Mouse (Mus musculus) activated CD4-positive, CD25-positive, alpha-beta regulatory T cell, adult 4 months (primary cell): ENCODE data around the gene Smbd1. TPM values are rescaled to one million over a fixed set of nuclear protein-coding genes. Genes with fewer than 3 reads are reported as not detected.

Experiments
- ATAC-seq: one replicate; pipeline ENCODE4 v1.8.0; 2017
- polyA plus RNA-seq, 2 experiments: library from polyadenylated mRNA; unstranded; fragments of 100-300 nt; shearing (Covaris generic); gene quantifications; one replicate each; pipeline ENCODE4 v1.2.1; 2017

The Smbd1 gene
- polyA plus RNA-seq, 2 experiments from 2014 or later = not detected

DNA sequence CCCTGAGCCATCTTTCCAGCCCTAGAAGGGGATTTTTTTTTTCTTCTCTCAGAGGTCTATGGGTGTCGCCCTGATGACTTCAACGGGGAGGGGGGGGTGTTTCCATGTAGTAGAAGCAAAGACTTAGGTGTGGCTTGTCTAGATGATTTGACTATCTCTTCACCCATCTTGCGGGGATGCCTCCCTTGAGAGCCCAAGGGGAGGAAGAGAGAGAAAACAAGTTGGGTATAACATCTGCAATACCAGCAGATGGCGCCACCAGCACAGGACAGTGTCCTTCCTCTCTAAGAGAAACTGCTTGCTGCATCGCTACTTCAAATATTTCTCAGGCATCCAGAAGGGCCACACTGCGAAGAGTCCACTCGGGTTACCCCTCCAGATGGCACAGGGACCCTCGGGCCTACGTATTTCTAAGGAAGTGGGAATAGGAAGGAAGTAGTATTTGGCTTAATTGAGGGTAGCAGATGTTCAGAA, 2.6 kb upstream of the Smbd1 start:
- peak; percentile 97 for ATAC-seq

DNA sequence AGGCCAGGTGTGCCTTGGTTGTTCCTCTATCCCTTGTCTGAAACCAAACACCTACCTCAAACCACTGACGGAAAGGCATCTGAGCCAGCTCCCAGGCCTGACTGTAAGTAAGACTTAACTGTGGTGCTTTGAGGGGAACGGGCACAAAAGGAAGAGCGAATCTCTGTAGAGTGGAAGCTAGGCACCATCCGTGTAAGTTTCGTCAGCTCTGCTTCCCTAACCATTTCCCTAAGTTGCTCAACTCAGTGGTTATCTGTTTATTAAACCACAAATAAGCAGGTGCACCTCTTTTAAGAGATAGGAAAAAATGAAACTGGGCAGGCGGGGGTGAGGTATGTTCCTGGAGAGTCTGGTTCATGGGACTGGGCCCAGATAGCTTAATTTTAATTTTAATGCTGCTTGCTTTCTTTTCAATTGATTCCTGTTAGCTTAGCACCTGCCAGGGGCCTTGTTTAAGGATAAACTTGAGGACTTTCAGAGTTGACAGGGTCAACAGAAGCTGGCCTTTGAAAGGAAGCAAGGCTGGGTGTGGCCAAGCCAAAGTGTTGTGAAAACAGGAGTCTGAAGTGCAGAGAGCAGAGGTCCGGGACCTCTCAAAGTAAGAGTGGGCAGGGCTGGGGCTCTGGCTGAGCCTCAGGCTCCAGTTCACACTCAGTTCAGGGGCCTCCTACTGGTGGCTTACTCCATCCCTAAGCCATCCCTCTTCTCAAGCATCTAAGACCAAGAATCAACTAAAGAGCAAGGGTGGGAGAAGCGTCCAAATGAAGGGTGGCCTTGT, 2.7 kb downstream of the Smbd1 start:
- ATAC-seq = no peak

DNA sequence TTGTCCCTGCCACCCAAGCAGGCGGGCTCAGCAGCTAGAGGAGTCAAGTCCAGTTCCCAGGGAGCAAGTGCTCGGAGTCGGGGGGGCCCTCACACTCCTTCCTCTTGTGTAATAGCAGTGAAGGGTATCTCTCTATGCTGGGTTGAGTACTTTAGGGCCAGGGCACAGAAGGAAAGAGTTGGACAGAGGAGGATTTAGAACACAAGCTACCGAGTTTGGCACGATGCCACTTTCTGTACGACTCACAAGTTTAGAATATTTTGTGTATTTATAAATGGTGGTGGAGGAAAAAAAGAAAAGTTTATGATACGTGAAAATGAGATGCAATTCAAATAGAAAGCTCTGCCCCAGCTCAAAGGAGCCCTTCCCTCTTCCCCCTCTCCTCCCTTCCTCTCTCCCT, 5.1 kb downstream of the Smbd1 start:
- no peak for ATAC-seq

DNA sequence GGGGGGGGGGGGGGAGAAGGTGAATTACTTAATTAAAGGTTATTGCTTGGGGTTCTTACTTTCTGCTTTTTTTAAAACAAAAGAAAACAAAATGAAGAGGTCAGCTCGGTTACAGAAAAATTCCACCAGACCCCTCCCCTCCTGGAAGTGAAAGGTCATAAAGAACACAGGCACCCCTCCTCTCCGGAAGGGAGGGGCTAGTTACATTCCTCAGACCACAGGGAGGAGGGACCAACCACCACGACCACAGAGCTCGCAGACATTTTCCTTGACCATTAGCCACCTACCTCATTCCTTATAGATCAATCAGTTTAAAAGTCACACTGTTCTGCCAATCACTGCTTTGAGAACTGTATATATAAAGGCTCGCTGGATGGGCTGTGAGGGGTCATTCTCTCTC, 6.4 kb downstream of the Smbd1 start:
- no peak for ATAC-seq

DNA sequence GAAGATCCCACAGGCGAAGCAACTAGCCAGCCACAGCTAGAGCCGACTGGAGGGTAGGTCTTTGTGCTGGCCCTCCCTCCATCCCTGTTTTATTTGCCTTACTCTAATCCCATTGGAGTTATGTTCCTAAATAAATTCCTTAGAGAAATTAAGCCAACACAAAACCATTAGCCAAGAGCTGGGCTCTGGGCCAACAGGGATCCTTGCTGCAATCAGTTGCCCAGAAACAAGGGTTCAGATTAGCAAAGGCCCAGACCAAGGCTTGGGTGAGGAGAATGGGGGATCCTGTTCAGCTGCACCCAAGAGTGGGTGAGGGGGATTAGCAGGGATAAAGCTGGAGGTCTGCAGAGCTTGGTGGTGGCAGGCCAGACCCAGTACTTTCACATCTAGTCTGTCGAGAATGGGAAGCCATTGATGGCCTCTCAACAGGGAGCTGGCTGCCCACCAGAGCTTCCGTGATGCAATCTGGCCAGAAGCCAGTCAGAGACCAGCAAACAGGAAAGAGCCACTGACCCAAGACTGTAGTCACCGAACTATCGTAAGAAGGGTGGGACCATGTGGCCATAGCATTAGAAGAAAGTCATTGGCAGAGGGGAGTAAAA, 6.9 kb downstream of the Smbd1 start:
- no peak for ATAC-seq

DNA sequence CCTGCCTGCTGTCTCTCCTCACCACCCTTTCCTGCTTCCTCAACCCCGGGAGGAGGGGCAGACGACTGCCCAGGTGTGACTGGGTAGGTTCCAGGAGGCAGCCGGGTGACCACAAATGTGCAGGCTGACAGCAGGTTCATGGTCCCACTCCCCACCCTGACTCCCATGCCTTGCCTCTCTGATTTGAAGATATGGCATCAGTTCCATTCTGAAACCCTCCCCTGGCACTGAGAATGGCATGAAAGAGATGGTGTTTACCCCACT, 12.9 kb downstream of the Smbd1 start, which contains the start of gene Muc20:
Gene Muc20 (minus strand): TSS at position 10 of the 264 bp plus-strand sequence.
- ATAC-seq = no peak

DNA sequence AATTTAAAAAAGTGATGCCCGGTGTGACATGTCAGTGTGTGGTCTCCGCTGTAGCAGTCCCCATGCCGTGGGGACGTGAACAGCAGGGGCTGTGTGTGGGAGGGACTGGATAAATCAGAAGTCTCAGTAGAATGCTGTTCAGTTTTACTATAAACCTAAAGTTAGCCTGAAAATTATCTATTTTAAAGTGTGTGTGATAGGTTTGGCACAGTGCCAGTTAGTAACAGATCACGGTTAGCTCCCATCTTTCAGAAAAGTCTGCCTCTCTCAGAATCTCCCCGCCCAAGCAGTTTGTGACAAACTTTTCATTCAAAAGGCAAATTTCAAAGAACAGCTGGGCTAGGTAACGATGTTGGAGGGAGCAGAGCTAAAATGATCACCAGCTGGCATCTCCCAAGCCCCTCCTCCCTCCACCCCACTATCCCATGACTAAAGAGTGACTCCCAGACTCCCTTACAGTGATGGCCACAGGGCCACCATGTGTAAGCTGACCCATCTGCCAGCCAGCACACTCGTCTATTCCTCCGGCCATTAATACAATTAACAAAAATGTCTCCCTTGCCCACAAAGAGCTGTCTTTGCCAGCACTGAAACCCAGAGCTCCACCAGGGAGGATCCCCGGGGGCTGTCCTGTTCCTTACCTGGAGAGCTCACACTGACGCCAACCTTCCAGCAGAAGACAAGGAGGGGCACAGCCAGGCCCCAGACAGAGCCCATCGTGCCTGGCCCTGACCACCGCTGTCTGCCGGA, 13.4 kb downstream of the Smbd1 start:
- ATAC-seq = no peak

DNA sequence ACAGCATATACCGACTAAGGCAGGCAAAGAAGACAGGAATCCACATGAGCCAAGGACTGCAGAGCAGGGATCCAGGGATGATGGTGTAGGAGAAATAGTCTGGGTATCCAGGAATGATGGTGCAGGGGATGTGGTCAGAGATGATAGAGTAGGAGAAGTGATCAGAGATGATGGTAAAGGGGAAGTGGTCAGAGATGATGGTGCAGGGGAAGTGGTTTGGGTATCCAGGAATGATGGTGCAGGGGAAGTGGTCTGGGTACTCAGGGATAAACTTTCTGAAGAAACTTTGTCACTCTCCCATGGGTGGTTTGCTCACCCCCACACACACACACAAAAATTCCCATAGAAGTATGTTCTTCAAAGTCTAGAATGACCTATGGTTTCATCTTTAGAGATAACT, 15.1 kb downstream of the Smbd1 start:
- no peak for ATAC-seq

DNA sequence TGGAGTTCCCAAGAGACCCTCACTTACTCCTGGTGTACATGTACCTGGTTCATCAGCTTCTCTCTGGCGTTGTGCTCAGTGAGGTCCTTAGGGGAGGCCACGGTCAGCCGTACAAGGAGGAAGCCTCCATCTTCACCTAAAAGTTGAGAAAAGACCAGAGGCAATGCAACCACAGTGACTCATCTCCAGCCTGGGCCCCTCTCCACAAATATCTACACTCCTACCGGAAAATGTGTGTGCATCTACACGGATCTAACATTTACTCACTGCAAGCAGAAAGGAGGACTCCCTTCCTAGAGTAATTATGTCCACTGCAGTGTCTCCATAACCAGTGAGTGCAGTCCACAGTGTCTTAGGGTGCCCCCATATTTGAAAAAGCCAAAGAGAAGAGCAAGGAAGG, 20.2 kb downstream of the Smbd1 start:
- no peak for ATAC-seq

DNA sequence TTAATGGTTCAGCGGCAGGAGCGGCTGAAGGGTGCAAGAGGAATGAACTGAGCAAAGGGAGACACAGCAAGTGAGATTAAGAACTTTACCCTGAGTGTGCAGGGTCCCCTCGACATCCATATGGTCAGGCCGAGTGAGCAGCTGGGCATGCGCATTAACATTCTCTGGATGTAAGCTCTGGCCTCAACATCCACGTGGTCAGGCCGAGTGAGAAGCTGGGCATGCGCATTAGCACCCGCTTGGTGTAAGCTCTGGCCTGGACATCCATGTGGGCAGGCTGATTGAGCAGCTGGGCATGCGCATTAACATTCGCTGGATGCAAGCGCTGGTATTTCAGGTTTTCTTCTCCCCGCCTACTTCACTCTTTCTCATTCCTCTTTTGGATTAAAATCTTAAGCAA, 25.4 kb downstream of the Smbd1 start:
- no peak for ATAC-seq

DNA sequence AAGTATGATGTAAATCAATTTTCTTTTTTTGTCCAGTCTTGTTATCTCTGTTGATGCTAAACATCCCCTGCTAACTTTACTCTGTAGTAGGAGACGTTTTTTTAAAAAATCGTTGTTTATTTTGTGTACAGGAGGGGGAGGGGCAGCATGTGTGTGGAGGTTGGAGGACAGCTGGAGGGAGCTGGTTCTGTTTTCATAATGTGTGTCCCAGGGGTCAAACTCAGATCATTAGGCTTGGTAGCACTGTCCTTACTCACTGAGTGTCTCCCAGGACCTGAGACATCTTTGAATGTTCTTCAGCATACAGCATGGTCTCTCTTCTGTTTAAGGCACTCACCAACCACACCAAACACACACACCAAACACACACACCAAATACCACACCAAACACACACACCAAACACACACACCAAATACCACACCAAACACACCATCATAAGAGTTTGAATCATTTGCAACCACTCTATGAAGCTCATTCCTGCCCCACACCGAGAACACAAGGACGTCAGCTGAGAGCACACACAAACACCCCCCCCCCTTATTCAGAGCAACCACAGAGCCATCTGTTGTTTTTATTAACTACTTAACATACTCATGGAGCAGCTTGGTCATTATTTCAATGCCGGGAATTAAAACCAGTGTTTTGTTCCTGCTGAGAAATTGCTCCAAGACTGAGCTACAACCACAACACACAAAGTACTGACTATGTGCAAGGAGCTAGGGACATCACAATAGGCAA, 26.8 kb downstream of the Smbd1 start:
- no peak for ATAC-seq

DNA sequence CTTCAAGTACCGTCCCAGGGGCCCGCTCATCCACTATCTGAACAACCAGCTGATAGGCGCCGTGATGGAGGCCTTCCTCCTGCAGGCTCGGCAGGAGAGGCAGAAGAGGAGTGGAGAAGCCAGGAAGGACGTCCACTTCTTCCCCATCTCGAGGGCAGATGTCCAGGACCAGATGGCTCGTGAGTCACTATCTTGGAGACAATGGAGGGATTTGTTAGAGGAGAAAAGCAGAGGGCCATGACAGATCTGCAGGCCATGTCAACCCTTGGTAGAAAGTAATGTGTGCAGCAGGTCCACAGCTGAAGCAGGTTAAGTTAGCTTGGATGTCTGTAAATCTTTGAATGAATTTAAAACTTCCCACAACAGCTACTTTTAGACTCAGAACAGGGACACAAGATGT, 31.3 kb downstream of the Smbd1 start:
- ATAC-seq = no peak

DNA sequence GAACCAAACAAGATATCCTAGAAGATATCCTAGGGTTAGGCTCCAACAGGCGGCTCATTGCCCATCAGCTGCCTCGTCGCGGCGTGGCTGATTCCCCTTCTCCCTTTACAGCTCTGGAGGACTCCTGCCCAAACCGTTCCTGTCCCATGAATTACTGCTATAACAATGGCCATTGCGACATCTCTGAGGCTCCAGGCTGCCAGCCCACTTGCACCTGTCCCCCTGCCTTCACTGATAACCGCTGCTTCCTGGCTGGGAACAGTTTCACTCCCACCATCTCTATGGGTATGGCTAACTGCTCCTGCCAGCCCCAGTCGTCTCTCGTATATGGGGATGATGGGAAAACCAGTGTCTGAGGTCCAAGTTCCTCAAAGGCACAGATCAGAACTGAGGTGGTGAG, 33.6 kb downstream of the Smbd1 start:
- ATAC-seq = no peak

DNA sequence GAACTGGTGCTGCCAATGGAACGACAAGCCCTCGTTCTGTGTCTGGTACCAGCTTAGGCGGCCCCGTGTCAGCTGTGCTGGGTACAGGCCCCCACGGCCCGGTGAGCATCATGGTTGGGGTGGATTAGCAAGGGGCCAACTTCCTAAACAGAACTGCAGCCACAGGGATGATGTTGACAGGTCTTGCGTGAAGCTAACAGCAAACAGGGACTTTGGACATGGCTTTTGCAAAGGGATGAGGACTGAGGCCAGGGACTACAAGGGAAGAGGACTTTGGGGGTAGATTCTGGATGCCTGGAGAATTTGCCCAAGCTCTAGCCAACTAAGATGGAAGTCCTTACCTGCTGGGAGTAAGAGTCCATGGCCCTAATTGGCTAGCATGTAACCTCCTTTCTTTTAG, 43.4 kb downstream of the Smbd1 start:
- ATAC-seq = no peak

DNA sequence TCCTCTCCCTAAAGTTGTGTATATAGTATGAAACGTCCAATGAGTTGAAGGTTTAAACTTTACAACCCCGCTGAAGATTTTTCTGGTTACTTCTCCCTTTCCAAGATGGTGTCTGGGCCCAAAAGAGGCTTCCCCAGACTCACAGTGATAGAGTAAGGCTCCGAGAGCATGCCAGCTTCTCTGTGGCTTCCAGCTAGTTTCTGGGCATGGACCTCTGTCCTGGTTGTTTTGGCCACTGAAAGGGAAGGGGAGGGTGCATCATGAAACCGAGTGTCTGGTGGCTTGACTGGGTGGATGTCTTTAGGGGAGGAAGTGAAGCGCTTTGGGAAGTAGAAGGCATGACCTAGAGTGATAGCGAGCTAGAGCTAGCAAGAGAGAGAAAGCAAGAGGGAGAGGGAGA, 45.3 kb downstream of the Smbd1 start:
- ATAC-seq = no peak

DNA sequence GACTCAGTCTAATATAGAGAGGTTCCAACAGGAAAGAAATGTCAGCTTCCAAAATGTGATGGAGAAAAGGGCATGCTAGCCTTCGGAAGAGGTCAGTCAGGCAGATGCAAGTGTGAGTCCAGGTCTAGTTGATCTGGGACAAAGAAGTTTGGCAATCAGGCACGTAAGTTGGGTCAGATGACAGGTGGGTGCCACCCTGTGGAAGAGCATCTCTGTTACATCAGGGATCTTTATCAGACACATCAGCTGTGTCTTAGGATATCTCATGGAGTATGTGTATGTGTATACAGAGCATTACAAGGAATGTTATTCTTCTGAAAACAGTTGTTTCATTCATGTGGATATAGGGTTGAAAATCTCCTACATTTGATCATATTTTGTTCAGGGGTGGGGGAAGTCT, 45.7 kb downstream of the Smbd1 start:
- ATAC-seq = no peak

Other genes starting within 250 kb of the Smbd1 start
- gene Tfrc, start 201.6 kb downstream of the Smbd1 start, polyA plus RNA-seq = 10 to 100 TPM; 19.2 to 22.1 TPM
- 10 to 100 TPM in 1 of 2 experiments, 1 to 10 TPM in 1; 5.6 to 10.3 TPM for gene Tnk2, start 166.6 kb downstream of the Smbd1 start, polyA plus RNA-seq
- gene Muc4, start 74.6 kb downstream of the Smbd1 start, polyA plus RNA-seq = not detected
- under 1 TPM; 0.27 to 0.81 TPM for gene Muc20, start 13.0 kb downstream of the Smbd1 start, polyA plus RNA-seq
- 10 to 100 TPM; 66.7 to 69.8 TPM for gene Fyttd1, start 67.0 kb upstream of the Smbd1 start, polyA plus RNA-seq
- 10 to 100 TPM in 1 of 2 experiments, 1 to 10 TPM in 1; 6.6 to 13.0 TPM for gene Rubcn, start 67.3 kb upstream of the Smbd1 start, polyA plus RNA-seq
- 10 to 100 TPM; 20.5 to 21.4 TPM for gene Lrch3, start 103.6 kb upstream of the Smbd1 start, polyA plus RNA-seq
- gene Iqcg, start 245.7 kb upstream of the Smbd1 start, polyA plus RNA-seq = 1 to 10 TPM in 1 of 2 experiments, under 1 TPM in 1; 0.88 to 1.2 TPM
- 1,000 to 10,000 TPM; 1,435 to 1,661 TPM for gene Rpl35a, start 246.0 kb upstream of the Smbd1 start, polyA plus RNA-seq